Mouse (Mus musculus): ENCODE measurements around the gene 4930555G01Rik.
"Not testable (repeated sequence)": the region's sequence is repeated elsewhere in the genome, so short reads cannot be mapped to it uniquely, and the experiment has no call there.

Gene 4930555G01Rik

GRCm38 (mm10) chr14:5050329-5050728 is at the start of gene 4930555G01Rik:
Gene 4930555G01Rik (plus strand): TSS chr14:5050629.
- DNase-seq (ENCODE audit: extremely low read depth, insufficient read length, low spot score): not testable (repeated sequence)

DNA sequence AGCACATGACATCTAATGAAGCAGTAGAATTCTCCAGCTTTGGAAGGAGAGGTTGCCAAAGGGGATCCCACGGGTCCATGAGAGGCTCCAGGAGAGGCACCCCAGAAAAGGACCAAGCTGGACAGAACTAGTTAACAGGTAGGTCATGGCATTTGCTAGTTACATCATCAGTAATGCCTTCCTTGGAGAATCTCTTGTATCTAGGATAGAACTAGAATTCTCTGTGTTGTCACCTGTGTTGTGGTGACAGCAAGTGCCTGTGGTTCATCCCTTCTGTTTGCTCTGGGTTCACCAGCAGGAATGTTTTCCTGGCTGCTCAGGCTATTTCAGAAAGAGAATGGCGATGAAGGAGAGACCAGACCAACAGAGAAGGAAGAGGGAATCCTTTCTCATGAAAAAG is 34.8 kb upstream of the 4930555G01Rik start, which contains the start of gene Gm3298:
Gene Gm3298, plus strand, starts transcription at position 301 of the 400 bp plus-strand sequence.
- not testable (repeated sequence) for DNase-seq (ENCODE audit: extremely low read depth, insufficient read length, low spot score)

- not testable (repeated sequence) for DNase-seq (ENCODE audit: extremely low read depth, insufficient read length, low spot score)
Observed at GRCm38 (mm10) chr14:5070611-5071490, 20.4 kb downstream of the 4930555G01Rik start, which contains the start of gene Gm8281. Gene Gm8281 (plus strand): TSS chr14:5071040.

Measured in 3134 (cell line).